Mouse (Mus musculus): ENCODE results near the gene Filip1l.

GRCm38 (mm10) chr16:57483503-57483902 is 130.6 kb downstream of the Filip1l start:
- TF ChIP-seq USF1 (IDR thresholded peaks at IDR 0.05; ENCODE audit: low read depth) (no peak), SRF (IDR thresholded peaks at IDR 0.05; ENCODE audit: control insufficient read depth, insufficient read length, low read depth) (no peak), CEBPB (IDR thresholded peaks at IDR 0.05; ENCODE audit: insufficient read depth, poor library complexity, severe bottlenecking) (no peak), E2F4 (IDR thresholded peaks at IDR 0.05; ENCODE audit: insufficient read depth) (no peak), MYOG (IDR thresholded peaks at IDR 0.05; ENCODE audit: control insufficient read depth in 1 of 3, insufficient read depth in 1 of 3, insufficient read length in 2 of 3, low read depth in 2 of 3) (no peak)
